Mouse (Mus musculus) small intestine, adult 2 months (tissue): ENCODE data around the gene Olfr231. TPM values are rescaled to one million over a fixed set of nuclear protein-coding genes. Genes with fewer than 3 reads are reported as not detected.

ENCODE experiments used
- H3K27ac ChIP-seq: fragments of 200-500 bp; 2 replicates; pipeline ENCODE4 v1.5.1; 2012; ENCODE audit warnings: low read depth, low read length, control low read depth, inconsistent platforms; ENCODE audit not compliant: insufficient read depth
- H3K27me3 ChIP-seq: fragments of 200-500 bp; 2 replicates; pipeline ENCODE4 v1.6.1; 2012; ENCODE audit warnings: mild to moderate bottlenecking, moderate library complexity, low read length, inconsistent platforms; ENCODE audit not compliant: control insufficient read depth, insufficient read depth
- H3K36me3 ChIP-seq: fragments of 200-500 bp; 2 replicates; pipeline ENCODE4 v1.6.1; 2012; ENCODE audit warnings: mild to moderate bottlenecking, low read length, control low read depth, inconsistent platforms; ENCODE audit not compliant: control insufficient read depth, insufficient read depth
- H3K4me1 ChIP-seq: fragments of 200-500 bp; 2 replicates; pipeline ENCODE4 v1.6.1; 2012; ENCODE audit warnings: low read length, inconsistent platforms, mixed read lengths; ENCODE audit not compliant: control insufficient read depth, insufficient read depth, insufficient read length
- H3K4me3 ChIP-seq: fragments of 200-500 bp; 2 replicates; pipeline ENCODE4 v1.5.1; 2012; ENCODE audit warnings: low read depth, mild to moderate bottlenecking, control low read depth, inconsistent platforms, low read length, moderate library complexity
- CTCF ChIP-seq: fragments of 200-500 bp; IDR thresholded peaks from 2 replicates; pipeline ENCODE4 v1.5.1; 2012; ENCODE audit warnings: low read depth, mild to moderate bottlenecking, control low read depth, inconsistent platforms, low read length, moderate library complexity, mixed read lengths; ENCODE audit not compliant: insufficient replicate concordance, insufficient read length; ENCODE audit errors: extremely low read depth
- POLR2A ChIP-seq: fragments of 200-500 bp; IDR thresholded peaks from 2 replicates; pipeline ENCODE4 v1.6.1; 2012; ENCODE audit warnings: low read depth, mild to moderate bottlenecking, control low read depth, inconsistent platforms, low read length, moderate library complexity
- WGBS: fragments of 180-500 bp; shearing (Covaris S2); methylation state at CpG from one replicate; pipeline ENCODE4 v1.1.7; 2018; 5-methylcytosine and 5-hydroxymethylcytosine counted together
- polyA plus RNA-seq: library from polyadenylated mRNA; depleted of rRNA; stranded (reverse); fragments of >200 nt; gene quantifications from 2 replicates; pipeline ENCODE4 v1.2.3, GENCODE M21; 2012; rRNA removed

The Olfr231 gene
- polyA plus RNA-seq, 1 experiment: not detected

- 61% methylated on average over 2 of the region's 2 CpGs for WGBS
- Histone ChIP-seq H3K27me3 (no peaks in the 10 kb centered on the region), H3K27ac (no peak overlapping the region), H3K4me1 (no peaks in the 10 kb centered on the region), H3K4me3 (no peak overlapping the region), H3K36me3 (no peaks in the 10 kb centered on the region)
- TF ChIP-seq POLR2A (no peak), CTCF (no peak)
Measured at GRCm38 (mm10) chr1:174141384-174141783, 20.4 kb upstream of the Olfr231 start.

- no peak for TF ChIP-seq POLR2A
- TF ChIP-seq CTCF: no peak
- Histone ChIP-seq H3K27me3 (no peaks in the 10 kb centered on the region), H3K27ac (no peak overlapping the region), H3K36me3 (no peaks in the 10 kb centered on the region), H3K4me3 (no peak overlapping the region), H3K4me1 (no peaks in the 10 kb centered on the region)
- 74% methylated on average over 3 of the region's 3 CpGs for WGBS
Measured at GRCm38 (mm10) chr1:174131999-174132398, 11.0 kb upstream of the Olfr231 start.

DNA sequence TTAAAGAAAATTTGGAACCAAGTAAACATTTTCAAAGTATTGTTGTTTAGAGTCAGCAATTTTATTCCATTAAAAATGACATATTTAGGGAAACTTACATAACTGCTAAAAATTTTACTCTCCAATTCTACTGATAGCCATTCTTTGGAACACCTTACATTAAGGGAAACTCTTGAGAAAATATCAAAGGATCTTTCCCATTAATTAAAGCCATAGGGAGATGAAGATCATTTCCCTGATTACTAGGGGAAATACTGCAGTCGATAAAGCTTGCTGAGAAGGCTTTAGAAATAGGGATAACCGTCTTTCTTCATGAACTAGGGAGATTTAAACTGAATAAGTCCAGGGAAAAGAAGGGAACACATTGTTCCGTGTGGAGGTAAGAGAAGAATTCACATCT is 10.3 kb upstream of the Olfr231 start, which contains the start of gene Olfr424:
Gene Olfr424, plus strand, starts transcription at position 301 of the 400 bp plus-strand sequence.
- Histone ChIP-seq H3K4me3 (no peak within 1 kb of the TSS), H3K27me3 (no peaks in the 10 kb centered on the region), H3K4me1 (no peaks in the 10 kb centered on the region), H3K36me3 (no peaks in the 10 kb centered on the region), H3K27ac (no peak within 1 kb of the TSS)
- TF ChIP-seq CTCF (no peak), POLR2A (no peak)
- 87% methylated on average over 3 of the region's 3 CpGs for WGBS

GRCm38 (mm10) chr1:174103735-174104134 is 17.2 kb downstream of the Olfr231 start:
- TF ChIP-seq CTCF (no peak), POLR2A (no peak)
- Histone ChIP-seq H3K27ac (no peak overlapping the region), H3K4me3 (no peak overlapping the region), H3K4me1 (no peaks in the 10 kb centered on the region), H3K36me3 (no peaks in the 10 kb centered on the region), H3K27me3 (no peaks in the 10 kb centered on the region)
- WGBS: 71% methylated on average over 2 of the region's 2 CpGs

GRCm38 (mm10) chr1:174096591-174096990 is 24.4 kb downstream of the Olfr231 start, which contains the start of gene Olfr427:
Olfr427 (plus strand) TSS chr1:174096891.
- no peak for TF ChIP-seq POLR2A
- TF ChIP-seq CTCF: no peak
- Histone ChIP-seq H3K27ac (no peak within 1 kb of the TSS), H3K27me3 (no peaks in the 10 kb centered on the region), H3K4me1 (no peaks in the 10 kb centered on the region), H3K36me3 (no peaks in the 10 kb centered on the region), H3K4me3 (no peak within 1 kb of the TSS)
- 87% methylated on average over 1 of the region's 1 CpGs for WGBS

- TF ChIP-seq CTCF (no peak), POLR2A (no peak)
- Histone ChIP-seq H3K27me3 (no peaks in the 10 kb centered on the region), H3K4me3 (no peak within 1 kb of the TSS), H3K4me1 (no peaks in the 10 kb centered on the region), H3K36me3 (no peaks in the 10 kb centered on the region), H3K27ac (no peak within 1 kb of the TSS)
- WGBS: 85% methylated on average over 2 of the region's 2 CpGs
Measured at GRCm38 (mm10) chr1:174084031-174084430, 36.9 kb downstream of the Olfr231 start, which contains the start of gene Olfr429. Olfr429 (plus strand) TSS chr1:174084331.

GRCm38 (mm10) chr1:174066305-174066704 is 54.7 kb downstream of the Olfr231 start, which contains the start of gene Olfr430:
Olfr430 (plus strand) TSS chr1:174066605.
- Histone ChIP-seq H3K27ac (no peak within 1 kb of the TSS), H3K4me1 (no peaks in the 10 kb centered on the region), H3K4me3 (no peak within 1 kb of the TSS), H3K36me3 (no peaks in the 10 kb centered on the region), H3K27me3 (no peaks in the 10 kb centered on the region)
- 90% methylated on average over 3 of the region's 3 CpGs for WGBS
- TF ChIP-seq POLR2A (no peak), CTCF (no peak)

Other genes starting within 250 kb of the Olfr231 start
- 0.06 and 0.15 TPM in 2 replicates for gene Ifi211, start 208.1 kb downstream of the Olfr231 start, polyA plus RNA-seq
- gene Mndal, start 178.7 kb downstream of the Olfr231 start, polyA plus RNA-seq: 0.19 and 0.33 TPM in 2 replicates
- 1.4 and 2.3 TPM in 2 replicates for gene Ifi203, start 178.5 kb downstream of the Olfr231 start, polyA plus RNA-seq
- gene Ifi202b, start 138.4 kb downstream of the Olfr231 start, polyA plus RNA-seq: 0.10 TPM in 1 of 2 replicates, not detected in the other
- 0.06 and 0.10 TPM in 2 replicates for gene Ifi205, start 89.4 kb downstream of the Olfr231 start, polyA plus RNA-seq
- 0.10 and 0.11 TPM in 2 replicates for gene Olfr433, start 80.5 kb downstream of the Olfr231 start, polyA plus RNA-seq
- gene Olfr432, start 72.0 kb downstream of the Olfr231 start, polyA plus RNA-seq: 0.34 TPM in 1 of 2 replicates, not detected in the other
- gene Olfr430, start 54.6 kb downstream of the Olfr231 start, polyA plus RNA-seq: not detected in 2 replicates
- not detected in 2 replicates for gene Olfr429, start 36.8 kb downstream of the Olfr231 start, polyA plus RNA-seq
- not detected in 2 replicates for gene Olfr427, start 24.3 kb downstream of the Olfr231 start, polyA plus RNA-seq
- 0.10 TPM in 1 of 2 replicates, not detected in the other for gene Olfr424, start 10.4 kb upstream of the Olfr231 start, polyA plus RNA-seq
- not detected in 2 replicates for gene Olfr420, start 34.5 kb upstream of the Olfr231 start, polyA plus RNA-seq
- not detected in 2 replicates for gene Spta1, start 51.6 kb upstream of the Olfr231 start, polyA plus RNA-seq
- not detected in 2 replicates for gene Olfr419, start 130.9 kb upstream of the Olfr231 start, polyA plus RNA-seq
- 1.2 and 3.5 TPM in 2 replicates for gene Mptx1, start 209.4 kb upstream of the Olfr231 start, polyA plus RNA-seq
- not detected in 2 replicates for gene Olfr417, start 244.0 kb upstream of the Olfr231 start, polyA plus RNA-seq